Mouse (Mus musculus) kidney, postnatal 10 days (tissue): ENCODE data around the gene Vmn2r37.
"Not testable (repeated sequence)": the region's sequence is repeated elsewhere in the genome, so short reads cannot be mapped to it uniquely, and the experiment has no call there.

Source experiments
- DNase-seq: peaks from one replicate; pipeline ENCODE4 v3.0.0; 2021; ENCODE audit warnings: mixed read lengths

Gene Vmn2r37

DNA sequence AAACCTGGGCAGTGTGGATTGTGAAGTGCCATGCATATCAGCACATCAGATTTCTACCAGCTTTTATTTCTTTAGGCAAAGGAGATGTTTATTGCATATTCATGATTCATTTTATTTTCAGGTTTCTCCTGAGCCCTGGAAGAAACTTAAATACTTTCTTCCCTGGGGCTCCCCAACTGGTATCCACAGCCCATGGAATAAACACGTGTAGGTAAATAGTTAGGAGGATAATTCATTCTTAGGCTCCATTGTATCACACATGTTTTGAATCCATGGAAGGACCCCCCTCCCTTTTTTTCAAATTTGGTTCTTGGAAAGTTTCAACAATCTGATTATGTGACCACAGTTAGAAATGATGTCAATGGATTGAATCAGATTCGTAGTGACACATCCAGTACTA, at the start of gene Vmn2r37:
Gene Vmn2r37 (minus strand): TSS at position 101 of the 400 bp plus-strand sequence.
- DNase-seq, result not testable (repeated sequence)
